Mouse (Mus musculus) spleen, postnatal 10 days (tissue): ENCODE measurements around the gene Ubl4b.

Experiments
- DNase-seq, 2 experiments: peaks; one replicate each; pipeline ENCODE4 v3.0.0; 2021 to 2022; ENCODE audit warnings: low spot score in 2 of 2

Gene Ubl4b

GRCm38 (mm10) chr3:107568721-107569120 lies 13.8 kb upstream of the Ubl4b start:
- DNase-seq, result no peak

GRCm38 (mm10) chr3:107567766-107568165 lies 12.9 kb upstream of the Ubl4b start:
- no peak for DNase-seq

- DNase-seq, result no peak
These were observed 10.5 kb upstream of the Ubl4b start for GRCm38 (mm10) chr3:107565331-107565730.

DNA sequence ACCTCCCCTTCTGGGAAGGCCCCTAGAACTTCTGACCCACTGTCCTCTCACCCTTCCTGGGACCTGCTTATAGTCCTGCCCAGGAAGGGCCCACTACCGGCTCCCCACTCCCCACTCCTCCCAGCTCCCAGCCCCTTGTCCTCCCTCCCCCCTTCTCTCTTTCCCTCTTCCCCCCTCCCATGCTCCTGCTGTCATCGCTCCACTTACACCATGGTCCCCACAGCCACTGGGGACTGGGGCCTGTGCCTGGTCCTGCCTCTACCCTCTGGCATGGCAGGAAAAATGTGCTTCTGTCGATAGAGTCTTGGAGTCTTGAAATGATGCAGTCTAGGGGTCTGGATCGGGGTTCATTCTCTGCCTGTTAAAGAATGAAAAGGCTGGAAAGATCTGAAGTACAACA lies 9.0 kb upstream of the Ubl4b start:
- no peak for DNase-seq

- DNase-seq, result no peak
These were observed 7.7 kb upstream of the Ubl4b start for GRCm38 (mm10) chr3:107562591-107562990.

GRCm38 (mm10) chr3:107562104-107562503 lies 7.2 kb upstream of the Ubl4b start:
- no peak for DNase-seq

DNA sequence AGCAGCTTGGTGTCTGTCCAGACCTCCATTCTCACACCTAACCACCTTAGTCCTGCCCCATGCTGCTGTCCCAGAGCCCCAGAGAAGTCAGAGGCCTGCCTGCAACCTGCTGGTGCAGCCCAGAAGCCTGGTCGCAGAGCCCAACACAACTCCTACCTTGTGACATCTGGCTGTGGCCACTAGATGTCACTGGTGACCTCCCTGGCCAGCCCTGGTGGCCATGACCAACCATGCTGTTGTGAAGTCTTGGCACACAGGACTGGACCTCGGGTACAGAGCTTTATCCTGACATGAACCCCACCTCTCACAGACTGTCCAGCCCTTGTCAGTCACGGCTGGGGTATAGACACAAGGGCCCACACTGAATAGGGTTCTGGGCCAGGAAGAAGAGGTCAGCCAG lies 4.3 kb upstream of the Ubl4b start:
- peak; percentile 15 to 47 for DNase-seq

DNA sequence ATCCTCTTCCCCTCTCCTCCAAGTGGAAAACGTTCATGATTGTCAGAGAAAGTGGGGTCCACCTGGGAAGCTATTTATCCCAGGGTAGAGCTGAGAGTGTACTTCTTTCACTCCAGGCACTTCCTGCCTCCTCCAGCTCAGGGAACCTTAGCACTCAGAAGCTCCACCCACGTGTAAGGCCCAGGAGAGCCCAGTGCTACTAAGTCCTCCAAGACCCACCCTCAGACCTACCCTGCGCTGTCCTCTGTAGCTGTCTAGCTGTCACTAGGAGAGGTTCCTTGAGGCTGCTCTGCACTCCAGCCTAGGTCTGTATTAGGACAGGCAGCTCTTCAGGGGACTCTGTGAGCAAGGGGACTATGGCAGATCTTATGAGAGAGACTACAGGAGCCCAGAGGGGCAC lies 3.9 kb upstream of the Ubl4b start:
- no peak for DNase-seq

- DNase-seq, result peak in 1 of 2 experiments; percentile 67
These were observed 4.3 kb downstream of the Ubl4b start for GRCm38 (mm10) chr3:107550409-107551049.

- DNase-seq, result no peak
These were observed 7.9 kb downstream of the Ubl4b start for GRCm38 (mm10) chr3:107546956-107547355.

DNA sequence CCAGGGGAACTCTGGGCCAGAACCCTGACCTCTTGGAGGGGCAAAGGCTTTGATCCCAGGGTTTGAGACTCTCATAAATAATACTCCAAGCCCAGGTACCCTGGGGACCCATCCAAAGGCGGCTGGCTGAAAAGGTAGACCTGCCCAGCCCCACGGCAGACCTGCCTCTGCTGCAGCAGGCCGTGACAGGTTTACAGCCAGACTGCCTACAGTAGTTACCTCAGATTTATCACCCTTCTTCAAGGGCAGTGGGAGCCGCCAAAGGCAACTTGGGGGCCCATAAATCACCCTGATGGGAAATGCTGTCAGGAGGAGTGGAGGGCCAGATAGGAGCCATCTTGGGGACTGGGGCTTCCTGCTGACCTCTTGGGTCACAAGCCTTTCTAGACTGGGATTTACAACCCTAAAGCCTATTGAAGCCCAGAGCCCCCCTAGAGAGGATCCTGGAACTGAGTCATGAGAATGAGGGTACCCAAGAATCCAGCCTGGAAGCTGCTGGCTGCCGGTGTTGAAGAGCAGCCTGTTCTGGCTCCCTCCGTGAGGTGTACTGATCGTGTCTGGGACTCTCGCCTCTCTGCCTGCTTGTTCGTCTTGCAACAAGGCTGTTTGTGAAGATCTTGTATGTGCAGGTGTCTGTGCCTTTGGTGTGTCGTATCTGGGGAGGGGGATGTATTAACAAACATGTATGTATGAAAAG lies 9.0 kb downstream of the Ubl4b start:
- DNase-seq, result no peak

- no peak for DNase-seq
These were observed 9.6 kb downstream of the Ubl4b start for GRCm38 (mm10) chr3:107545278-107545677.

DNA sequence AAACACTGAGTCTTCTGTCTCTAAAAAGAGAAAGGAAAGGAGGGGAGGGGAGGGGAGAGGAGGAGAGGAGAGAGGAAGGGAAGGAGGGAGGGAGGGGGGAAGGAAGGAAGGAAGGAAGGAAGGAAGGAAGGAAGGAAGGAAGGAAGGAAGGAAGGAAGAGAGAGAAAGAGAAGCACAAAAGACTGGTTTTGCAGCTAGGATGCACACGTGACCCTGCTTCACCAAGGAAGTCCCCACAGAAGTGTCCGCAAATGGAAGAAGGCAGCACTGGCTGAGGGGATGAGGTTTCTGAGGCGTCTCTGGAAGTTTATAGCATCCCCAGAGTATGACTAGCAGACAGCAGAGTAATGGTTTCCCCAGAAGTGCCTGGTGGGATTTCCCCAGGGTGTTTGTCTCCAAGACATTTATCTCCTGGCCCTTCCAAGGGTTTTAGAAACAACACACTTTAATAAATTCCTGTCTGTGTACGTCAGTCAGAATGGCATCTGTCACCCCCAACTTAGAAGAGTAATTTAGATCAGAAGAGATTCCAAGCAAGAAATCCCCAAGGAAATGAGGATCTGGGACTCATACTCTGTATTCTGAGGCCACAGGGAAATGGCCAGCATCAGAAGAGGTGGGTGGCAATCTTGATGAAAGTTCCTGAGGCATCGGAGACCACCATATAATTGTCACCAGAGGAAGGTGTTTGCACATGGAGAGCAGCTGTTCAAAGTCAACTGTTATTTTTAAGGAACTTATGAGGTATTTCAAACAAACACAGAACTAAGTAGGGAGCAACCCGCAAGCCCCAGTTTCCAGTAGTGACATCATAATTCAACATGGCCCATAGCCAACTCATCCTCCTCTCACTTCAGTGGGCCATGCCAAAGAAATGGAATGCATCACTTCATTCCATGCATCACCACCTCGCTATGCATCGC lies 11.5 kb downstream of the Ubl4b start:
- DNase-seq, result no peak

- DNase-seq, result no peak
These were observed 12.3 kb downstream of the Ubl4b start for GRCm38 (mm10) chr3:107542584-107542983.

DNA sequence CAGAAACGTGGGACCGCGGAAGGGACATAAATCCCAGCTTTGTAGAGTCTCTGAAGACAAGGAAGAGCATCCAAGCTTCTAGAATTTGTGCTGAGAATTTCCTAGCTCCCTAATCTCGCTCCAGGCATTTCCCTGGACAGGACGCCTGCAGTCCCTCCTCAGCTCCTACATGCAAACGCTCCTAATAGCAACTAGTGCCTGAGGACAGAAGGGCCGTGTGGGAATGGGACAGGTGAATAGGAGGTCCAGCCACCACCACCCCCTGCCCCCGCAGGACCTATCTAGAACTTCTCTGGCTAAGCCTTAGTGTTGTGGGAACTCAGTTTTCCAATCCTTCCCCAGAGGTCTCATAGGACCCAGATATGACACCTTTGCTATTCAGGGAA lies 17.4 kb downstream of the Ubl4b start:
- DNase-seq, result no peak

GRCm38 (mm10) chr3:107536810-107537503 lies 17.9 kb downstream of the Ubl4b start:
- no peak for DNase-seq

DNA sequence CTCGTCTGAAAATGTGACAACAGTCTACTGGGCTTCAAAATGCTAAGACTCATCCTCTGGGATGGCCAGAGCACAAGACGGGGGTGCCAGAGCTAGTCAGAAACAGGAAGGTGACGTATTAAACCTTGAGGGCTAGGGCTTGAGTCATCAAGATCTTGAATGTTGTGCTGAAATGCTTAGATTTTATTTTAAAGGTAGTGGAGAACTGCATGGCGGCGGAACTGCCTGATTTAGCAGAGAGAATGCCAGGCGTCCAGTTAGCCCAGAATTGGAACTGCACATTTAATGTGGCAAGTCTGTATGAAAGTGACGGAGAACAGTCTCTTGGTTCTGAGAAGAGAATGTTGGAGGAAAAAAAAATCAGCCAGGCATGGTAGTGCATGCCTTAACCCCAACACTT lies 19.9 kb downstream of the Ubl4b start:
- DNase-seq, result no peak

DNA sequence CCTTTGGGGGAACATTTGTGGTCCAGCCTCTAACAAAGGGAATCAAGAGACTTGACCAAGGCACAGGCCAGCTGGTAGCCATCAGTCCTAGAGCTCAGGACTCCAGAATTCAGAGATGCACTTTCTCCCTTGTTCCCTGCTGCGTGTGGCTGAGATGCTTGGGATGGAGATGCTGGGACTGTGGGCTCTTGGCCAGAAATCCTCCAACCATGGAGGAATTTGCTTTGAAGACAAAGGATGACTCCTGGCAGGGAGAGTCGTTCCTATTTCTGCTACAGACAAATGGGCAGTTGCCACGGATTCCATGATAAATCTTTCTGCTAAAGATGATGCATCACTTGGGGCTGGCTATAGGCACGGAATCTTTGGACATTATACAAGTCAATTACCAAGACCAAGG lies 21.3 kb downstream of the Ubl4b start:
- no peak for DNase-seq

DNA sequence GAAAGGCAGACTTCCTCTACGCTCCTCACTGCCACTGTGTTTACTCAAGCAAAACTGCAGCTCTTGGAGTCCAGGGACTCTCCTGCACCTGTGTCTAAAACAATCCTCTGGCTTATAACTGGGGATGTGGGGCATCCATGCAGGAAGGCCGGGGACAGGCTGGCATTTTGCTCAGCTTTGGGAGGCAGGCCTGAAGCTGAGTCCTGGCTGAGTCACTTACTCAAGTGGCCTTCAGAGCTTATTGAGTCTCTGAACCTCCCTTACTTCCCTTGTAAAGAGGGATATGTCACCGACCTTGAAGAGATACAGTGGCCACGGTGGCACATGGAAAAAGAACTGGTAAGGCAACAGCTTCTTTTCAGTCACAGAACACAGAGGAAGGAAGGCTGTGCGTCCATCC lies 24.3 kb downstream of the Ubl4b start:
- no peak for DNase-seq

DNA sequence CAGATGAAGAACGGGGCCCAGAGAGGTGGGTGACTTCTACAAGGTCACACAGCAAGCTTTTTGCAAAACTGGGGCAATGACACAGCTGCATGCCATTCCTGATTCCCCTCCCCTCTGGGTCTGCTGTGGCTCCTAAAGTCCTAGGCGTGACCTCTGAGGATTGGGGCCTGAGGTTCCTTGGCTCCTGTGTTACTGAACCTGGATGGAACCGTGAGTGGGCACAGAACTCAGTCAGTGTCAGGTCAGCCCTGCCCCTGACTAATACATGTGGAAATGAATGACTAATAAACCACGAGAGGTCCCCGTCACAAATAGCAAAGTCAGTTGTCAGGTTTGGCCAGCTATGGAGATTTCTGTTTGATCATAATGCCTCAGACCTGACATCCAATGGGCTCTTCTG lies 25.7 kb downstream of the Ubl4b start:
- DNase-seq, result no peak

DNA sequence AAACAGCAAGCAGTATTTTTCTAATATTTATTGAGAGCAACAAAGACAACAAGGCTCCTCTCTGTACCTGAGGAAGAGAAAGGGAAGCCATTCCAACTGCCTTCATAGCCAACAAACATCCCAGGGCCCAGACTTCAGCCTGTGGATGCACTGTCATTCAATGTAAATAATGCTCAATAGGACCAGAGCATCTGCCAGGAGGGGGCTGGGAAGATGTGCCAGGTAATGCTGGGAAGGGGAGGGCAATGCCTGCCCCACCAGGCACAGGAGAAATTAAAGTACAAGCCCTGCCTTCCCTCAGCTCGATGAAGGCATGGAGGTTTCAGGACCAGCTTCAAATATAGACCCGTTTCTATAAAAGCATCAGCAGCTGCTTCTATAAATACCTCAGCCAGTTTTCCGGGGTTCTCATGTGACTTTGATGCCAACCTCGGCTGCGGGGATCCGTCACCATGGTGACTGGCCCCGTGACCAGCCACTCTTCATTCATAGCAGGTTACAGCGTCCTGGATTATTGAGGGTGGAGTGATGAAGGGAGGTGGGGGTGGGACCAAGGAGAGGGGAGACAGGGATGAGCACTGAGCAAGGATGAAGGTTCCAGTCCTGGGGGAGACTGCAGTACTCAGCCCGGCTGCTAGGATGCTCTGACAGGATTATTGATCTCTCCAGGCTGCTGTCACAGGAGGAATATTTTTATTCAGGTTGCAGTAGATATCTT lies 26.3 kb downstream of the Ubl4b start:
- DNase-seq, result no peak
